Mouse (Mus musculus) cerebellum, adult 2 months (tissue): Measurements from ENCODE around the gene Trappc2l. TPM values are rescaled to one million over a fixed set of nuclear protein-coding genes. Genes with fewer than 3 reads are reported as not detected.

Experiments used
- DNase-seq, 2 experiments: peaks; one replicate each; pipeline ENCODE4 v3.0.0; 2021
- H3K27ac ChIP-seq: fragments of 200-500 bp; 2 replicates; pipeline ENCODE4 v1.5.1; 2012; ENCODE audit warnings: low read length, control low read depth, inconsistent platforms; ENCODE audit not compliant: insufficient read depth
- H3K27me3 ChIP-seq: fragments of 200-500 bp; 2 replicates; pipeline ENCODE4 v1.6.1; 2012; ENCODE audit warnings: inconsistent platforms, mild to moderate bottlenecking, low read length, moderate library complexity; ENCODE audit not compliant: control insufficient read depth, insufficient read depth
- H3K4me1 ChIP-seq: fragments of 200-500 bp; 2 replicates; pipeline ENCODE4 v1.6.1; 2011; ENCODE audit warnings: low read length; ENCODE audit not compliant: control insufficient read depth, insufficient read depth
- H3K4me3 ChIP-seq: fragments of 200-500 bp; replicated peaks from 2 replicates; pipeline ENCODE3; 2011; ENCODE audit warnings: mild to moderate bottlenecking, low read depth, low read length, control low read depth; ENCODE audit not compliant: insufficient read depth
- CTCF ChIP-seq: fragments of 200-500 bp; IDR thresholded peaks from 2 replicates; pipeline ENCODE4 v1.5.1; 2011; ENCODE audit warnings: low read depth, mild to moderate bottlenecking, control low read depth, low read length, moderate library complexity, borderline replicate concordance; ENCODE audit not compliant: insufficient read depth
- POLR2A ChIP-seq: fragments of 200-500 bp; IDR thresholded peaks from 2 replicates; pipeline ENCODE4 v1.6.1; 2011; ENCODE audit warnings: low read length, control low read depth, borderline replicate concordance; ENCODE audit not compliant: insufficient read depth
- WGBS: fragments of 180-500 bp; shearing (Covaris S2); methylation state at CpG from one replicate; pipeline ENCODE4 v1.1.7; 2018; 5-methylcytosine and 5-hydroxymethylcytosine counted together
- polyA plus RNA-seq: library from polyadenylated mRNA; depleted of rRNA; stranded (reverse); fragments of >200 nt; gene quantifications from 2 replicates; pipeline ENCODE4 v1.2.3, GENCODE M21; 2012

The Trappc2l gene
- polyA plus RNA-seq, 1 experiment, result 206 TPM

DNA sequence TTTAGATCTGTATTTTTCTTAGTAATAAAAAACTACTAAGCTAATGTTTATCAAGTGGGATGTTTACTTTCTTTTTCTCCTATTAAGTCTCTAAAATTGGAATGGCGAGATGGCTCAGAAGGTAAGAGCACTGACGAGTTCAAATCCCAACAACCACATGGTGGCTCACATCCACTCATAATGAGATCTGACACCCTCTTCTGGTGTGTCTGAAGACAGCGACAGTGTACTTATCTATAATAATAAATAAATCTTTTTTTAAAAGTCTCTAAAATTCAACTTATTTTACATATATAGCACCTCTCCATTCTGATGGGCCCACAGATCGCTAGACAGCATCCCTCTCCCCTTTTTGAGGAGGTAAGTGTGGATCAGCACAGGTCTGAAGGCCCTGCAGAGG lies 1.2 kb upstream of the Trappc2l start:
- H3K27me3 ChIP-seq, result no peaks in the 10 kb centered on the region
- H3K4me1 ChIP-seq, result peaks cover 6% of the 10 kb centered on the region; the same call in 1 of the 2 replicates
- no peak for DNase-seq
- WGBS, result 48% methylated on average over 4 of the region's 4 CpGs
- no peak overlapping the region for H3K27ac ChIP-seq
- TF ChIP-seq POLR2A (no peak), CTCF (no peak)
- H3K4me3 ChIP-seq, result peak overlapping the region; percentile 36

DNA sequence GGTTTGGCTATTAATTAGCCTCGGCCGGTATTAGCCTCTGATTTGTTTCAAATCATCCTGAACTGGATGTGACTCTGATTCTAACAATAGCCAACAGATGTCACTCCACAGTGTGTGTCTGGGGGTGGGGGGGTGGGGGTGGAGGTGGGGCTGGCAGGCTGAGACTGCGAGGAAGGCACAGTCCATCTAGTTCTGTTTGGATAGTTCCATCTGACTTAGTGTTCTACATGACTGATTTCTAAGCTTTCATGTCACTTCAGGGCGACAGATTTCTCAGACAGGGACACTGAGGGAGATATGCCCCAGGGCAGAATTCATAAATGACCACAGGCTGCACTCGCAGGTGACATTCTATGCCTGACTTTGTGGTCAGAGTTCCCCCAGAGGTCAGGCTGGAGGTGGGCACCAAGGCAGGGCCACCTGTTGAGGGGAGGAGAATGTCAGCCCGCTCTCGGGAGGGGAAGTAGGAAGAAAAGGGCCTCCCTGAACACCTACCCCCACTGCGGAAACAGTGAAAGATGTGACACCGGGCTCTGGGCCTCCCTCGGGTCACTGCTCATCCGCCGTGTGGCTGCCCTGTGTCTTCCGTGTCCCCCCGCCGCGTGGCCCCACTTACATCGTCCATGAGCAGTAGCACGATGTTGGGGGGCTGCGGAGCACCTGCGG lies 695 bp upstream of the Trappc2l start:
- Histone ChIP-seq H3K27me3 (no peaks in the 10 kb centered on the region), H3K4me1 (peaks cover 6% of the 10 kb centered on the region; the same call in 1 of the 2 replicates), H3K4me3 (peak overlapping the region; percentile 82), H3K27ac (peak overlapping the region; percentile 76)
- no peak for DNase-seq
- TF ChIP-seq POLR2A (no peak), CTCF (no peak)
- WGBS, result 2% methylated on average over 20 of the region's 20 CpGs

DNA sequence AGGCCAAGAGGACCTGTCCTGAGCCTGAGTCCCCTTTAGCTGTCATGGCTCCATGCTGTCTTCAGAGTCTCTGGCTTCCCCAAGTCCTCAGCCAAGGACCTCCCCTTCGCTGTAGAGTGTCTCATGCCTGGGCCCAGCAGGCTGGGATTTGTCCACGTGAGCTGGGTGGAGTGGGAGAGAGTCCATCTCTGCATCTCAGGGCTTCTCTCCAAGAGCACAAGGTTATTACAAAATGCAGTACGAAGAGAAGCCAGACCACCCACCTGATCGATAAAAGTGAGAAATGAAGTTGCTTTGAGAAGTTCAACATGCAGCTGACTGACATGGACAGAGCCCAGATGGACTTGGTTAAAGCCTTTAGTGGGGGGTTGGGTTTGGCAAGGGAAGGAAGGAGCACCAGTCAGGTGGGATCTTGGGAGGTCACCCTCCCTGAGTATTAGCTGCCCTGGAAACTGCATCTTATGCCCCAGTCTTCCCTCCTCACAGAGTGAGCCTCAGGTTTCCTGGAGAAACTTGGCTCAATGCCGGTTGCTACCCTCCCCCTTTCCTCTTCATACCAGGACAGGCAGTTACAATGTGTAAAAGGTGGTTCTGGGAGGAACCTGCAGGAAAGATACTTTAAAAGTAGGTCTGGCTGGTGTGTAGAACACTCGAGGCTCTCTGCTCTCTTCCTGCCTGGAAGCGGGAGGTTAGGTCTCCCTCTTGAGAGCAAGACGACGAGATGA lies 4.9 kb downstream of the Trappc2l start:
- TF ChIP-seq CTCF (no peak), POLR2A (no peak)
- Histone ChIP-seq H3K27ac (no peak overlapping the region), H3K4me1 (peaks cover 10% of the 10 kb centered on the region), H3K27me3 (no peaks in the 10 kb centered on the region), H3K4me3 (no peak overlapping the region)
- 54% methylated on average over 9 of the region's 9 CpGs for WGBS
- no peak for DNase-seq

DNA sequence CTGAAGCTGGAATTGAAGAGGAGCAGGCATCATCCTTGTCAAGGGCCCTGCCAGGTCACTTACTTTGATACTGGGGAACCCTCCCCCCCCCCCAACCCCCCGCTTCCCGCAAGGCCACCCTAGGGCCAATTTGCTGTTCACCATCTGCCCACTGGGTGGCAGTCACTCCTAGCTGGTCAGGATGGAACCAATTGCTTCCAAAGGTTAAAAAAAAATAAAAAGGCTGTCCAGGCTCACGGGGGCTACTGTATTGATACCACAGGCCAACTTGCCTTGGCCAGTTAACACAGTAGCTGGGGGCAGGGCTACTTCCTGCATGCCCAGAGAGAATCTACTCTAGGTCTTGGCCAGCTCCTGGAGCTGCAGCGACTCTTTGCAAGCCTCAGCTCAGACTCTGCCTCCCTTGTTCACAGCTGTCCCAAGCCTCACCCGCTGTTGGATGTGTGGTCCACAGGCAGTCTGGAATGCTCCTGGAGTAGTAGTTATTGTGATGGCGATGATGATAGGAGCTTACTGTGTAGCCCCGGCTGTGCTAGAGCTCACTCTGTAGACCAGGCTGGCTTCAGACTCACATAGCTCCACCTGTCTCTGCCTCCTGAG lies 6.6 kb downstream of the Trappc2l start:
- no peak overlapping the region for H3K27ac ChIP-seq
- WGBS, result 9% methylated on average over 5 of the region's 7 CpGs
- no peak for TF ChIP-seq POLR2A
- peak; percentile 78 for TF ChIP-seq CTCF
- no peak overlapping the region for H3K4me3 ChIP-seq
- peak; percentile 79 to 90 for DNase-seq
- H3K27me3 ChIP-seq, result no peaks in the 10 kb centered on the region
- peaks cover 4% of the 10 kb centered on the region; the same call in 1 of the 2 replicates for H3K4me1 ChIP-seq

DNA sequence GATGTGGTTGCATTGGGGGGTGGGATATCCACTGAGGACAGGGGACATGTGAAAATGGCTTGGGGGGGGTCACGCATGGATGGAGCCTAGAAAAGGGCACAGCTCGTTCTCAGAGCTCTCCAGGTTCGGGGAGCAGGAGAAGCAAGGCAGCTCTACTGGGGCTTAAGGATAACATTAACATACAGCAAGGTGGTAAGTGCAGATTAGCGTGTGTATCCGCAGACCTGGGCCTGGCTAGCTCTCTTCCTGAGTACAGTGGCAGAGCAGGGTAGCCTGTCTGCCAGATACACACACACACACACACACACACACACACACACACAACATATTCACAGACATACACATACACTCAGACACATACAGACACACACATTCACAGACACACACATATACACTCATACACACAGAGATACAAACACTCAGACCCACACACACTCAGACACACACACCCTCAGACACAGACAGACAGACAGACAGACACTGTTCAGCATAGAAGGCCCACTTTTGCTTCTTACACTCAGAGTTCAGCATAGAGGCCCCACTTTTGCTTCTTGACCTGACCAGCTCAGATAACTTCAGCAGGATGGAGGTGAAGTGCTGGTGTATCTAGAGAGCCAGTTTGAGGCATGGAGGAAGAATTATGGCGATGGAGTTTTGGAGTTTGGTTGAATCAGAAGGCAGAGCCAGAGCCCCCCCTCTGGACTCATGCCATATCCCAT lies 7.4 kb downstream of the Trappc2l start:
- 71% methylated on average over 6 of the region's 6 CpGs for WGBS
- Histone ChIP-seq H3K4me1 (peaks cover 4% of the 10 kb centered on the region; the same call in 1 of the 2 replicates), H3K27me3 (no peaks in the 10 kb centered on the region), H3K27ac (no peak overlapping the region), H3K4me3 (no peak overlapping the region)
- TF ChIP-seq POLR2A, result no peak
- TF ChIP-seq CTCF, result no peak
- DNase-seq, result no peak

DNA sequence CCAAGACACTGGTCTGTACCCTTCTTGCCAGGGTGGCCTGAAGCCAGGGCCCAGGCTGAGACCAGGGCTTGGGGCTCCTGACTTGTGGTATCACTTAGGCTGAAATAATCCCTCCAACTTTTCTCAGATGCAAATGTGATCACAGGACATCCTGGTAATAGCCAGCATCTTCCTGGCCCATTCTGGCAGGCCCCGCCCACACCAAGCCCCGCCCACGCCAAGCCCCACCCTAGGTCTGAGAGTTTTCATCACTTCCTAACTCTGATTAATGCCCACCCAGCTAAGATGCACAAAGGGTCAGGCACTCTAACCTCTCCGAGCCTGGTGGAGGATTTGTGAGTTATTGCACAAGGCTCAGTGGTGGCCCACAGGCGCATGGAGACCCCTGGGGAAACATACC lies 9.0 kb downstream of the Trappc2l start:
- H3K4me3 ChIP-seq, result no peak overlapping the region
- no peaks in the 10 kb centered on the region for H3K27me3 ChIP-seq
- H3K4me1 ChIP-seq, result peaks cover 9% of the 10 kb centered on the region; the same call in 1 of the 2 replicates
- WGBS, result 48% methylated on average over 5 of the region's 5 CpGs
- no peak overlapping the region for H3K27ac ChIP-seq
- DNase-seq, result no peak
- no peak for TF ChIP-seq CTCF
- no peak for TF ChIP-seq POLR2A

DNA sequence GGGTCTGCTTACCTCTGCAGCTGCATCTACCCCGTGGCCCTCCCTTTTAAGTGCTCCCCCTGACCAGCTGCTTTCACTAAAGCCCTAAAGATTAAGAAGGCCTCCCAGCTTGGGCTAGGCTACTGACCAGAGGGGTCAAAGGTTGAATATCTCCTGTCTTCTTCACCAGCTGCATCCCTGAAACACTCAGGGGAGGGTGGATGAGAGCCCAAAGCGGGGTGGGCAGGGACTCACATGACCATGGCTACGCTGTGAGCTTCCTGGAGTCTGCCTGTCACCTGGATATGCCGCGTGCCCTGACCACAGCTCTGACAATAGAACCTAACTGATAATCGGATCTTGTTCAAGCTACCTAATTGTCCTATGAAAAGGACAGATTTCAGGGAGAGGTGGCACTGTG lies 11.3 kb downstream of the Trappc2l start, which contains the start of gene Pabpn1l:
TSS of gene Pabpn1l (minus strand) at position 13 of the 400 bp plus-strand sequence.
- WGBS, result 83% methylated on average over 6 of the region's 6 CpGs
- TF ChIP-seq CTCF (no peak), POLR2A (no peak)
- H3K4me1 ChIP-seq, result peaks cover 23% of the 10 kb centered on the region

More for the DNA sequence above, 11.3 kb downstream of the Trappc2l start, which contains the start of gene Pabpn1l:
- H3K27me3 ChIP-seq, result no peaks in the 10 kb centered on the region
- no peak within 1 kb of the TSS for H3K4me3 ChIP-seq
- no peak within 1 kb of the TSS for H3K27ac ChIP-seq
- DNase-seq, result no peak
